Mouse (Mus musculus) neural tube, embryonic 13.5 days (tissue): ENCODE measurements around the gene Olfr487. TPM values are rescaled to one million over a fixed set of nuclear protein-coding genes. Genes with fewer than 3 reads are reported as not detected.

Experiments used
- polyA plus RNA-seq: library from polyadenylated mRNA; unstranded; fragments of >200 nt; fragmentation: Nextera tagmentation; extraction: Ambion mirVana; gene quantifications from 2 replicates; pipeline ENCODE4 v1.2.1, GENCODE M21; 2015

Gene Olfr487
- polyA plus RNA-seq, 1 experiment from 2014 or later = not detected

Other genes starting within 250 kb of the Olfr487 start
- not detected in 2 replicates for gene Olfr476, start 249.8 kb downstream of the Olfr487 start, polyA plus RNA-seq
- gene Olfr477, start 227.9 kb downstream of the Olfr487 start, polyA plus RNA-seq = not detected in 2 replicates
- gene Olfr478, start 180.6 kb downstream of the Olfr487 start, polyA plus RNA-seq = not detected in 2 replicates
- gene Olfr479, start 163.9 kb downstream of the Olfr487 start, polyA plus RNA-seq = not detected in 2 replicates
- not detected in 2 replicates for gene Olfr480, start 147.3 kb downstream of the Olfr487 start, polyA plus RNA-seq
- not detected in 2 replicates for gene Olfr481, start 134.8 kb downstream of the Olfr487 start, polyA plus RNA-seq
- not detected in 2 replicates for gene Olfr482, start 117.0 kb downstream of the Olfr487 start, polyA plus RNA-seq
- gene Olfr483, start 113.8 kb downstream of the Olfr487 start, polyA plus RNA-seq = not detected in 2 replicates
- not detected in 2 replicates for gene Olfr484, start 87.2 kb downstream of the Olfr487 start, polyA plus RNA-seq
- not detected in 2 replicates for gene Olfr485, start 54.8 kb downstream of the Olfr487 start, polyA plus RNA-seq
- gene Olfr486, start 41.9 kb downstream of the Olfr487 start, polyA plus RNA-seq = not detected in 2 replicates
- gene Olfr488, start 43.7 kb upstream of the Olfr487 start, polyA plus RNA-seq = not detected in 2 replicates
- gene Olfr490, start 74.3 kb upstream of the Olfr487 start, polyA plus RNA-seq = not detected in 2 replicates
- not detected in 2 replicates for gene Olfr491, start 98.8 kb upstream of the Olfr487 start, polyA plus RNA-seq
- not detected in 2 replicates for gene Olfr492, start 109.0 kb upstream of the Olfr487 start, polyA plus RNA-seq
- not detected in 2 replicates for gene Olfr493, start 132.3 kb upstream of the Olfr487 start, polyA plus RNA-seq
- gene Olfr494, start 150.7 kb upstream of the Olfr487 start, polyA plus RNA-seq = not detected in 2 replicates
- not detected in 2 replicates for gene Olfr495, start 178.5 kb upstream of the Olfr487 start, polyA plus RNA-seq
- gene Olfr497, start 205.8 kb upstream of the Olfr487 start, polyA plus RNA-seq = not detected in 2 replicates